Mouse (Mus musculus) heart, embryonic 14.5 days (tissue): ENCODE measurements around the gene Sox15. TPM values are rescaled to one million over a fixed set of nuclear protein-coding genes. Genes with fewer than 3 reads are reported as not detected.
"Not testable (repeated sequence)": the region's sequence is repeated elsewhere in the genome, so short reads cannot be mapped to it uniquely, and the experiment has no call there.

ENCODE experiments used
- ATAC-seq: fragments of 200-750 bp; cut with Nextera tagmentation; 2 replicates; pipeline ENCODE4 v1.8.0; 2017; ENCODE audit warnings: low read depth, moderate TSS enrichment; ENCODE audit not compliant: insufficient number of reproducible peaks, insufficient read depth, low FRiP score
- H3K27ac ChIP-seq, 2 experiments: fragments of 200-500 bp in 1 of 2; fragments of 300-500 bp in 1 of 2; sonication (generic) in 1 of 2; replicated peaks in 1 of 2; 2 replicates each; pipeline ENCODE4 v1.5.1; 2012 to 2014; ENCODE audit warnings: low read depth in 2 of 2, low read length in 2 of 2, control low read depth in 1 of 2, mild to moderate bottlenecking in 1 of 2, mixed read lengths in 1 of 2; ENCODE audit not compliant: control insufficient read depth in 1 of 2, insufficient read depth in 1 of 2
- H3K27me3 ChIP-seq: fragments of 300-500 bp; sonication (generic); 2 replicates; pipeline ENCODE4 v1.6.1; 2014; ENCODE audit warnings: mild to moderate bottlenecking, low read length, control low read depth; ENCODE audit not compliant: control insufficient read depth, insufficient read depth
- H3K36me3 ChIP-seq: fragments of 300-500 bp; sonication (generic); 2 replicates; pipeline ENCODE4 v1.6.1; 2014; ENCODE audit warnings: mild to moderate bottlenecking, control low read depth, low read length, mixed read lengths; ENCODE audit not compliant: control insufficient read depth, insufficient read depth
- H3K4me1 ChIP-seq, 2 experiments: fragments of 200-500 bp in 1 of 2; fragments of 300-500 bp in 1 of 2; sonication (generic) in 1 of 2; 2 replicates each; pipeline ENCODE4 v1.6.1; 2012 to 2014; ENCODE audit warnings: low read length in 2 of 2, control low read depth in 1 of 2, mixed read lengths in 1 of 2; ENCODE audit not compliant: control insufficient read depth in 2 of 2, insufficient read depth in 2 of 2
- H3K4me2 ChIP-seq: fragments of 300-500 bp; sonication (generic); 2 replicates; pipeline ENCODE4 v1.6.1; 2014; ENCODE audit warnings: mild to moderate bottlenecking, low read length
- H3K4me3 ChIP-seq, 2 experiments: fragments of 200-500 bp in 1 of 2; fragments of 300-500 bp in 1 of 2; sonication (generic) in 1 of 2; 2 replicates each; pipeline ENCODE4 v1.5.1; 2012 to 2014; ENCODE audit warnings: low read length in 2 of 2, mild to moderate bottlenecking in 2 of 2, control low read depth in 1 of 2, low read depth in 1 of 2, moderate library complexity in 1 of 2; ENCODE audit not compliant: control insufficient read depth in 1 of 2, insufficient read depth in 1 of 2
- H3K9ac ChIP-seq: fragments of 300-500 bp; sonication (generic); 2 replicates; pipeline ENCODE4 v1.6.1; 2014; ENCODE audit warnings: mild to moderate bottlenecking, low read length
- H3K9me3 ChIP-seq: fragments of 300-500 bp; sonication (generic); 2 replicates; pipeline ENCODE4 v1.6.1; 2016; ENCODE audit warnings: low read length, control low read depth; ENCODE audit not compliant: control insufficient read depth
- WGBS: fragments of 180-500 bp; shearing (Covaris S2); extraction: QIAGEN DNeasy Blood & Tissue Kit; methylation state at CpG from one replicate; pipeline ENCODE4 v1.1.7; 2014; 5-methylcytosine and 5-hydroxymethylcytosine counted together
- polyA plus RNA-seq: library from polyadenylated mRNA; unstranded; fragments of >200 nt; fragmentation: Nextera tagmentation; extraction: Ambion mirVana; gene quantifications from 2 replicates; pipeline ENCODE4 v1.2.1, GENCODE M21; 2014

Sox15 gene
- polyA plus RNA-seq, 1 experiment from 2014 or later, result not detected

DNA sequence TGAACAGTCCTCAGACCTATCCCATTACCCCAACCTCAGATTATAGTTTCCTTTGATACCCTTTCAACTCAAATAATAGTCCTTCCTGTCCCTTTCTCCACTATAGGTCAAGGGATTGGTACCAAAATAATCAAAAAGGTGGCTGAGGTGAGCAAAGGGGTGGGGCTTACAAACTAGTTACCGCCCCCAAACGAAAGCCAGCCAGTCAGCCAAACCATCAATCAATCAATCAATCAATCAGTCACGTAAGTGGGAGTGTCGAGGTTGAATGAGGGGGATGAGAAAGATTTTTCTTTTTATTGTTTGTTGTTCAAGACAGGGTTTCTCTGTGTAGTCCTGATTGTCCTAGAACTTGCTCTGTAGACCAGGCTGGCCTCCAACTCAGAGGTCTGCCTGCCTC lies 32.1 kb upstream of the Sox15 start:
- peak overlapping the region; percentile 81; the same call in 1 of the 2 replicates for H3K4me2 ChIP-seq
- H3K9ac ChIP-seq, result no peak overlapping the region
- ATAC-seq, result no peak
- 75% methylated on average over 4 of the region's 4 CpGs for WGBS
- no peak overlapping the region for H3K27ac ChIP-seq
- no peak overlapping the region for H3K4me3 ChIP-seq
- H3K27me3 ChIP-seq, result no peaks in the 10 kb centered on the region
- H3K9me3 ChIP-seq, result no peaks in the 10 kb centered on the region
- H3K4me1 ChIP-seq, result peaks cover 6 to 11% of the 10 kb centered on the region in 2 experiments; a peak in 3 of 4 replicates
- H3K36me3 ChIP-seq, result no peaks in the 10 kb centered on the region

DNA sequence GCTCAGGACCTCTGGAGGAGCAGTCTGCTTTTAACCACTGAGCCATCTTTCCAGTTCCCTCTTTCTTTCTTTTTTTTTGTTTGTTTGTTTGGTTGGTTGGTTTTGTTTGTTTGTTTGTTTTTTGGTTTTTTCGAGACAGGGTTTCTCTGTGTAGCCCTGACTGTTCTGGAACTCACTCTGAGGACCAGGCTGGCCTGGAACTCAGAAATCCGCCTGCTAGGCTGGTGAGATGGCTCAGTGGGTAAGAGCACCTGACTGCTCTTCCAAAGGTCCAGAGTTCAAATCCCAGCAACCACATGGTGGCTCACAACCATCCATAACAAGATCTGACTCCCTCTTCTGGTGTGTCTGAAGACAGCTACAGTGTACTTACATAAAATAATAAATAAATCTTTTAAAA lies 30.8 kb upstream of the Sox15 start:
- H3K9ac ChIP-seq, result not testable (repeated sequence)
- 84% methylated on average over 2 of the region's 2 CpGs for WGBS

DNA sequence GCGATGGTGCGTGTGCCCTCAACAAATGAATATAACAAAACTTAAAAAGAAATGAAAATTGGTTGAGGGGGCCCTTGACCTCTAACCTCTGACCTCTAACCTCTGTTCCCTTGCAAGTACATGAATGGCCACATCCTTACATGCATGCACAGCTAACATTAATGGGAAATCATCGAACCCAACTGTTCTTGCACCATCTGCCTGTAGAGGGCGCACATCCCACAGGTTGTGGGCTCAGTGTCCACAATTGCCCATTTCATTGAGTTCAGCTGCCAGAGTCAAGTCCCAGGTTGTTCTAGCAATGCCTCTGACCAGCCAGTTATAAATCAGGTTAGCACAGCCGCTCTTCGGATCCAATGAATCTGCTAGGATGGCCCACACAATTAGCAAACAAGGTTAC lies 26.8 kb upstream of the Sox15 start:
- Histone ChIP-seq H3K27ac (no peak overlapping the region), H3K4me1 (0 out of 4 replicates have a peak, but pooled peaks cover 0 to 3% of the 10 kb centered on the region in 2 experiments), H3K9me3 (no peaks in the 10 kb centered on the region), H3K9ac (no peak overlapping the region), H3K4me2 (no peak overlapping the region), H3K27me3 (no peaks in the 10 kb centered on the region), H3K4me3 (no peak overlapping the region), H3K36me3 (no peaks in the 10 kb centered on the region)
- ATAC-seq, result no peak
- WGBS, result 39% methylated on average over 6 of the region's 6 CpGs

More for the DNA sequence above, 30.8 kb upstream of the Sox15 start:
- not testable (repeated sequence) for H3K4me3 ChIP-seq, H3K27ac ChIP-seq, ATAC-seq, H3K4me2 ChIP-seq, H3K36me3 ChIP-seq, H3K9me3 ChIP-seq, H3K27me3 ChIP-seq
- peaks cover 6 to 11% of the 10 kb centered on the region in 2 experiments; a peak in 3 of 4 replicates for H3K4me1 ChIP-seq

DNA sequence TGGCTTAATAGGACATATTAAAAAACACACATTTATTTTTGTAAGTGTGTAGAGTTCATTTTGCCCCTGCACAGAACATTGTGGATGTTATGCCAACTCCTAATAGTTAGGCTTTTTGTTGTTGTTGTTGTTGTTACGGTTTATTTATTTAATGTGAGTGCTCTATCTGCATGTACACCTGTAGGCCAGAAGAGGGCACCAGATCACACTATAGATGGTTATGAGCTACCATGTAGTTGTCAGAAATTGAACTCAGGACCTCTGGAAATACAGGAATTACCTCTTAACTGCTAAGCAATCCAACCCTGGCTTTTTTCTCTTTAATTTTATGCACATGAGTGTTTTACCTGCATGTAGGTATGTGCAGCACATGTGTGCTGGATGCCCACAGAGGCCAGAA lies 25.3 kb upstream of the Sox15 start:
- H3K9me3 ChIP-seq, result no peaks in the 10 kb centered on the region
- H3K9ac ChIP-seq, result no peak overlapping the region
- no peaks in the 10 kb centered on the region for H3K27me3 ChIP-seq
- ATAC-seq, result no peak
- no peak overlapping the region for H3K4me2 ChIP-seq
- no peak overlapping the region for H3K4me3 ChIP-seq
- peaks cover 2 to 14% of the 10 kb centered on the region in 2 experiments; a peak in 3 of 4 replicates for H3K4me1 ChIP-seq
- 67% methylated on average over 1 of the region's 1 CpGs for WGBS
- 0 out of 2 replicates have a peak, but pooled peaks cover 2% of the 10 kb centered on the region for H3K36me3 ChIP-seq
- H3K27ac ChIP-seq, result no peak overlapping the region

DNA sequence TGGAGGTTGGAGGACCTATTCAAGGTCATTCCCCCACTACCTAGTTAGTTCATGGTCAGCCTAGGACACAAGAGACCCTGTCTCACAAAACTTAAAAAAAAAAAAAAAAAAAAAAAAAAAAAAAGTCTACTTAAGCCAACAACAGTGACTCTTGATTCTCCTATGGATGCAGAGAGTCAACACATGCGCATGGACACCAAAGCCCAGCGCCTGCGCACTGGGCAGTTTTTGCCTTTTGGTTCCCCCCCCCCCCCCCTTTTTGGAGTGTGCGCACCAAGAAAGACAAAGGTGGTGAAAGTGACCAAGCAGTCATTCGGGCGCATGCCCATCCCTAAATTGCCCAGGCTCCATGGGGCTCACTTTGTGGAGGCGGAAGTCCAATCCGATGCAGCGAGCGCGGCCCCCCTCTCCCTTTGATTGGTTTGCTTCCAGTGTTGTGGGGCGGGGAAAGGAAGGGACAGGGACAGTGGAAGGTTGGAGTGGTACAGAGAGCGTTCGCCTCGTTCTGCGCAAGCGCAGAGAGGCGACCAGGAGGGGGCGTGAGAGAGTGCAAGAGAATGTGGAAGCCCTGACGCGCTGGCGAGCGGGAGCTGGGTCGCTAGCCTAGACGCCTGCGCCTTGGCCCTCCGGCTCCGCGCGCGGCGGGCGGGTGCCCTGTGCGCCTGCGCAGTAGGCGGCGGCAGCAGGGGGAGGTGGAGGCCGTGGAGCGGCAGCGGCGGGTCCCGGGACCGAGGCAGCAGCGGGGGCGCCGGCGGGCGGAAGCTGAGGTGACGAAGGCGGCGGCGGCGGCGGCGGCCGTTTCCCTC lies 22.6 kb upstream of the Sox15 start, which contains the start of gene Fxr2:
Gene Fxr2, plus strand, starts transcription at position 707 of the 806 bp plus-strand sequence.
- Histone ChIP-seq H3K4me2 (peak within 1 kb of the TSS; percentile 71), H3K9me3 (no peaks in the 10 kb centered on the region), H3K4me3 (peak within 1 kb of the TSS; percentile 89 to 96), H3K27me3 (no peaks in the 10 kb centered on the region), H3K27ac (peak within 1 kb of the TSS; percentile 83 to 97), H3K9ac (peak within 1 kb of the TSS; percentile 98), H3K36me3 (peaks cover 19% of the 10 kb centered on the region), H3K4me1 (peaks cover 2 to 25% of the 10 kb centered on the region in 2 experiments; a peak in 3 of 4 replicates)
- 1% methylated on average over 25 of the region's 56 CpGs for WGBS
- peak; percentile 98 for ATAC-seq

DNA sequence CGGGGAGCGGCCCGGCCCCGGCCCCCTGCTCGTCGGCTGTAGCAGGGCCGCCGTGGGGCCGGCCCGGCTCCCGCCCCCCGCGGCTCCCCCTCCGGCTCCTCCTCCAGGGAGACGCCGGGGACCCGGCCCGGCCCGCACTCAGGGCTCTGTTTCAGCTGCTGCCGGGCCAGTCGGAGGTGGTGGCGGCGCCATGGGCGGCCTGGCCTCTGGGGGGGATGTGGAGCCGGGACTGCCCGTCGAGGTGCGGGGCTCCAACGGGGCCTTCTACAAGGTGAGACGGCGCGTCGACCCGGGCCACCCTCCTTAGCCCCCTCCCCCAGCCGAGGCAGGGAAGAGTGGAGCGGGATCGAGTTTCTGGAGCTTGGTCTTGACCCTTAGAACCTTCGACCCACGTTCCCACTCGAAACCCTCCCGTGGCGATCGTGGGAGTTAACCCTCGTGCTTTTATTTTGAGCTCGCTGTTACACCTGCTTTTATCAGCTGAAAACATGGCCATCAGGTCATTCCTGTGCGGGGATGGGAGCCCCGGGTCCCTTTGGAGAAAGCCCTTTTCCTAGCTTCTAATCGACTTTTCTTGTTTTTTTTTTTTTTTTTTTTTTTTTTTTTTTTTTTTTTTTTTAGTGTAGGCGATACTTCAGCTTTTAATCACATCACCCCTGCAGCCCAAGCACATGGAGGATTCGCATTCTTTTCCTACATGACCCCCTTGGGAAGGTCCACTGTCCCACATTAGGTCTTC lies 21.8 kb upstream of the Sox15 start:
- ATAC-seq, result peak; percentile 48
- Histone ChIP-seq H3K9ac (peak overlapping the region; percentile 98), H3K27me3 (no peaks in the 10 kb centered on the region), H3K36me3 (peaks cover 21% of the 10 kb centered on the region), H3K9me3 (no peaks in the 10 kb centered on the region), H3K4me3 (peak overlapping the region; percentile 89 to 96), H3K4me2 (peak overlapping the region; percentile 71), H3K4me1 (peaks cover 2 to 25% of the 10 kb centered on the region in 2 experiments; a peak in 3 of 4 replicates), H3K27ac (peak overlapping the region; percentile 74 to 97)
- WGBS, result 0% methylated on average over 34 of the region's 50 CpGs

DNA sequence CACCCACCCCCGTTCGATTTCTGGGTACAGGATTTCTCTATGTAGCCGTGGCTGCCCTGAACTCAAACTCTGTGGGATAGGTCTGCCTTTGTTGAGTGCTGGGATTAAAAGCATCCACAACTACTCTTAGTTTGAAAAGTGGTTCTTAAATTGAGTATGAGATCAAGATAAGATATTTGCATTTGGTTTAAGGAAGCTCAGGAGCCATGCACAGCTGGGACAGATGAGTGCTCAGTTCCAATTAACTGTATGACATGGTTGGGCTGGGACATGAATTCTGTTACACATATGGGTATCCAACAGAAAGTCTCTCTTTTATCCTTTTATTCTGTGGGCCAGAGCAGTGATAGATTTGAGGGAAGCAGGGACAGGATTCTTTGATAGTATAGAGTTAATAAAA lies 19.6 kb upstream of the Sox15 start:
- Histone ChIP-seq H3K36me3 (peaks cover 39% of the 10 kb centered on the region), H3K27me3 (no peaks in the 10 kb centered on the region), H3K4me1 (peaks cover 2 to 25% of the 10 kb centered on the region in 2 experiments; a peak in 3 of 4 replicates), H3K9me3 (no peaks in the 10 kb centered on the region), H3K9ac (peak overlapping the region; percentile 41; the same call in 1 of the 2 replicates), H3K4me2 (peak overlapping the region; percentile 71; the same call in 1 of the 2 replicates), H3K4me3 (no peak overlapping the region), H3K27ac (no peak overlapping the region)
- ATAC-seq, result no peak
- 82% methylated on average over 3 of the region's 3 CpGs for WGBS
